Comparison of ENCODE assay signal across 10 mouse cellular contexts in genomic region chr10:59295241-59295811, GRCm38 (mm10). TPM values are rescaled to one million over a fixed set of nuclear protein-coding genes. Genes with fewer than 3 reads are reported as not detected.
DNase-seq lines count a peak whose midpoint lies in the region; ATAC-seq lines count a peak whose summit lies in the region.
"Had no signal": no experiment of that assay in that cellular context is flagged by ENCODE, and none has a peak within 500 bp of the region (broad histone marks: within the 10 kb centered on the region; RNA-seq: fewer than 3 reads in every experiment).

No protein-coding gene starts in this region.

- DNase-seq in kidney, adult 18-20 months = peak; percentile 77
- peak; percentile 62 for DNase-seq in c-Kit-positive CD71-positive TER-119-negative erythroid progenitor cells, embryonic 14.5 days (ENCODE audit: low read depth)
- peak; percentile 57 to 71 for DNase-seq in kidney, adult 8-10 months
- peak; percentile 64 for DNase-seq in liver, embryonic 11.5 days (ENCODE audit: low spot score)
- peak; percentile 45 to 70 for DNase-seq in natural killer cell, adult 2 months (ENCODE audit: low spot score in 2 of 2)

- no peak overlapping the region for H3K4me3 ChIP-seq in kidney, embryonic 16.5 days (ENCODE audit: low read length)
- H3K4me3 ChIP-seq in forebrain, embryonic 16.5 days (replicated peaks; ENCODE audit: low read length) = no peak overlapping the region
- no peak overlapping the region for H3K4me3 ChIP-seq in liver, embryonic 11.5 days (ENCODE audit: low read depth, low read length)
- no peak overlapping the region for H3K4me3 ChIP-seq in stomach, embryonic 14.5 days (ENCODE audit: low read depth, low read length)
- H3K4me3 ChIP-seq: embryonic facial prominence, embryonic 12.5 days; myocyte had no signal

- H3K36me3 ChIP-seq in kidney, embryonic 16.5 days (ENCODE audit: insufficient read depth, low read length) = no peaks in the 10 kb centered on the region
- H3K36me3 ChIP-seq in forebrain, embryonic 16.5 days (ENCODE audit: control insufficient read depth, insufficient read depth) = no peaks in the 10 kb centered on the region
- H3K36me3 ChIP-seq in liver, embryonic 11.5 days (ENCODE audit: control insufficient read depth, insufficient read depth, low read length) = no peaks in the 10 kb centered on the region
- no peaks in the 10 kb centered on the region for H3K36me3 ChIP-seq in stomach, embryonic 14.5 days (ENCODE audit: control insufficient read depth, insufficient read depth, low read length)
- H3K36me3 ChIP-seq: embryonic facial prominence, embryonic 12.5 days had no signal

- no peaks in the 10 kb centered on the region for H3K9me3 ChIP-seq in kidney, embryonic 16.5 days (ENCODE audit: low read length)
- no peaks in the 10 kb centered on the region for H3K9me3 ChIP-seq in forebrain, embryonic 16.5 days (ENCODE audit: control insufficient read depth, low read length)
- no peaks in the 10 kb centered on the region for H3K9me3 ChIP-seq in liver, embryonic 11.5 days (ENCODE audit: control insufficient read depth, low read length)
- no peaks in the 10 kb centered on the region for H3K9me3 ChIP-seq in stomach, embryonic 14.5 days (ENCODE audit: control insufficient read depth, low read depth, low read length)
- H3K9me3 ChIP-seq: embryonic facial prominence, embryonic 12.5 days had no signal

- H3K27ac ChIP-seq in kidney, embryonic 16.5 days (ENCODE audit: low read length) = no peak overlapping the region
- H3K27ac ChIP-seq in forebrain, embryonic 16.5 days (ENCODE audit: low read length) = no peak overlapping the region
- no peak overlapping the region for H3K27ac ChIP-seq in liver, embryonic 11.5 days (ENCODE audit: low read depth, low read length)
- H3K27ac ChIP-seq in stomach, embryonic 14.5 days (ENCODE audit: low read length) = no peak overlapping the region
- H3K27ac ChIP-seq: embryonic facial prominence, embryonic 12.5 days had no signal

- no peak overlapping the region for H3K9ac ChIP-seq in kidney, embryonic 16.5 days (replicated peaks; ENCODE audit: low read length)
- no peak overlapping the region for H3K9ac ChIP-seq in forebrain, embryonic 16.5 days (replicated peaks; ENCODE audit: low read depth, low read length)
- H3K9ac ChIP-seq in liver, embryonic 11.5 days (ENCODE audit: low read depth, low read length) = no peak overlapping the region
- H3K9ac ChIP-seq in stomach, embryonic 14.5 days (replicated peaks; ENCODE audit: low read depth, low read length) = no peak overlapping the region
- H3K9ac ChIP-seq: embryonic facial prominence, embryonic 12.5 days had no signal

- H3K27me3 ChIP-seq in kidney, embryonic 16.5 days (ENCODE audit: insufficient read depth, low read length) = no peaks in the 10 kb centered on the region
- no peaks in the 10 kb centered on the region for H3K27me3 ChIP-seq in forebrain, embryonic 16.5 days (replicated peaks; ENCODE audit: control insufficient read depth, insufficient read depth, low read length)
- no peaks in the 10 kb centered on the region for H3K27me3 ChIP-seq in liver, embryonic 11.5 days (replicated peaks; ENCODE audit: control insufficient read depth, insufficient read depth, low read length)
- no peaks in the 10 kb centered on the region for H3K27me3 ChIP-seq in stomach, embryonic 14.5 days (ENCODE audit: control insufficient read depth, insufficient read depth, low read length)
- H3K27me3 ChIP-seq: embryonic facial prominence, embryonic 12.5 days had no signal

- no peak overlapping the region for H3K4me2 ChIP-seq in kidney, embryonic 16.5 days (replicated peaks; ENCODE audit: low read depth, low read length)
- H3K4me2 ChIP-seq in forebrain, embryonic 16.5 days (ENCODE audit: low read length) = no peak overlapping the region
- no peak overlapping the region for H3K4me2 ChIP-seq in liver, embryonic 11.5 days
- H3K4me2 ChIP-seq in stomach, embryonic 14.5 days (replicated peaks; ENCODE audit: low read depth, low read length) = no peak overlapping the region
- H3K4me2 ChIP-seq: embryonic facial prominence, embryonic 12.5 days had no signal

- 60% methylated on average over 8 of the region's 8 CpGs for WGBS in kidney, embryonic 16.5 days
- WGBS in forebrain, embryonic 16.5 days = 60% methylated on average over 8 of the region's 8 CpGs
- WGBS in liver, embryonic 11.5 days = 63% methylated on average over 8 of the region's 8 CpGs
- WGBS in stomach, embryonic 14.5 days = 66% methylated on average over 8 of the region's 8 CpGs

- ATAC-seq in kidney, embryonic 16.5 days (ENCODE audit: low FRiP score, low TSS enrichment) = no peak; the same call in 1 of the 2 replicates
- peak; percentile 29; the same call in 1 of the 2 replicates for ATAC-seq in forebrain, embryonic 16.5 days
- 0 out of 2 replicates have a peak, but pooled peaks have one; percentile 12 for ATAC-seq in liver, embryonic 11.5 days (replicated peaks; ENCODE audit: low FRiP score)
- ATAC-seq in stomach, embryonic 14.5 days (ENCODE audit: insufficient number of reproducible peaks, insufficient read depth, low FRiP score, low read depth) = 0 out of 2 replicates have a peak, but pooled peaks have one; percentile 17

- H3K4me1 ChIP-seq in kidney, embryonic 16.5 days (ENCODE audit: insufficient read depth, low read length) = no peaks in the 10 kb centered on the region
- no peaks in the 10 kb centered on the region for H3K4me1 ChIP-seq in forebrain, embryonic 16.5 days (replicated peaks; ENCODE audit: control insufficient read depth, insufficient read depth, low read length)
- H3K4me1 ChIP-seq in liver, embryonic 11.5 days (replicated peaks; ENCODE audit: control insufficient read depth, insufficient read depth, low read length) = no peaks in the 10 kb centered on the region
- no peaks in the 10 kb centered on the region for H3K4me1 ChIP-seq in stomach, embryonic 14.5 days (ENCODE audit: control insufficient read depth, insufficient read depth, low read length)
- H3K4me1 ChIP-seq: embryonic facial prominence, embryonic 12.5 days had no signal

RNA-seq across cellular contexts. Expression of gene P4ha1, which starts 27.8 kb away (rescaled TPM):
- 72.5 and 78.0 TPM in 2 replicates for polyA plus RNA-seq in kidney, embryonic 16.5 days (2015; fragmentation: Nextera tagmentation; extraction: Ambion mirVana)
- polyA plus RNA-seq in forebrain, embryonic 16.5 days (2015; fragmentation: Nextera tagmentation; extraction: Ambion mirVana) = 32.8 and 46.6 TPM in 2 replicates
- 60.6 and 61.1 TPM in 2 replicates for polyA plus RNA-seq in liver, embryonic 11.5 days (2014; fragmentation: Nextera tagmentation; extraction: Ambion mirVana)
- 64.9 and 76.3 TPM in 2 replicates for polyA plus RNA-seq in stomach, embryonic 14.5 days (2014; fragmentation: Nextera tagmentation; extraction: Ambion mirVana)
